Mouse (Mus musculus) heart, adult 9 months (tissue): ENCODE data around the gene Aatf.

Experiments
- DNase-seq, 2 experiments: peaks; one replicate each; pipeline ENCODE4 v3.0.0; 2022; ENCODE audit warnings: low spot score in 2 of 2

The Aatf gene

GRCm38 (mm10) chr11:84522577-84523320, 9.4 kb upstream of the Aatf start:
- peak; percentile 45 to 78 for DNase-seq

DNA sequence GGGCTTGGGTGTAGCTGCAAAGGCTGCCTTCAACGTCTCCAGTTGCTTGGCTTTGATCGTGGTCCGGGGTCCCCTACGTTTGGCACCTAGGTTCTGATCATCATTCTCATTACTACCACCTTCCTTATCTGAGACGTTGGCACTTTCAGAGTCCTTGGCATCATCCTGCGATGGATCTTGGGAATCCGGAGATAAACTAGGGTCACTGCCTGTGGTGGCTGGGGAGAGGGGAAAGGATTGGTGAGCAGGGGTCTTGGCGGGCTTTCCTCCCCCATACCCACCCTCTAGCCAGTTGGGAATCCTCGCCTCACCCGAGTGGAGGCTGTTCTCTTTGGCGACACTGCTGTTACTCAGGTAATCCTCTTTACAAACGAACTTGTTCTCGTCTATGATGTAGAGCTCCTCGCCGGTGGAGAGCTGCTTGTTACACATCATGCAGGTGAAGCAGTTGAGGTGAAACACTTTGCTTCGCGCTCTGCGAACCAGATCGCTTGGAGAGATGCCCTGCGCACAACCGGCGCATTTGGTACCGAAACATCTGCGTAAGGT, 8.5 kb upstream of the Aatf start:
- DNase-seq = no peak

DNA sequence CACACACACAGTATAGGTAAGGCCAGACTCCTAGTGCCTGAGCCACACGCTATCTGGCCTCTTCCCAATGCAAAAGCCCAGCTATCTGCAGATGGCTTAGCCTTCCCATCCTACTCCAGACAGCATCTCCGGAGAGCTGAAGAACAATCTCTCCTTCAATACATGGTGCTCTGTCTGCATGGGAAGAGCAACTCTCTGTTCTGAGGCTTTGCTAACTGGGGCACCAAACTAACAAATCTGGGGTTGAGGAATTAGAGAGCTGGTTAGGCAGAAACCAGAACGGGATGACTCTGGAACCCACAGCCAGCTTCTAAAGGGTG, 7.7 kb upstream of the Aatf start:
- no peak for DNase-seq

GRCm38 (mm10) chr11:84520269-84521070, 7.1 kb upstream of the Aatf start:
- no peak for DNase-seq

- DNase-seq = no peak
Observed at GRCm38 (mm10) chr11:84519576-84520268, 6.4 kb upstream of the Aatf start.

DNA sequence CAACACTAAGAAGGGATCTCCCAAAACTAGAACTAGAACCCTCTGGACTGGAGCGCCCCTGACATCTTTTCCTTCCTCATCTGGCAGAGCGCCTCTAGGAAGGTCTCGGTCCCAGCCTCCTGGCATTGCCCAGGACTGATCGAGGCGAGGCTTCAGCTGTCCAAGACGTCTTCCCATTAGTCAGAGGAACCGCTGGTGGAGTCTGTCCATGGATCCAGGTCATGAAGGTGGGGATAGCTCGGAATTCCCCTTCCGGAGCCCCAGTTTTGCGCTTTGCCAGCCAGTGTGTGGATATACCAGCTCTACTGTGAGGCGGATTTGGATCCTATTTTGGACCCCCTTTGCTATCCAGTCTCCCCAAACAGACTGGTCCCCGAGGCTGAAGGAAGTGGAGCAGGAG, 5.7 kb upstream of the Aatf start:
- no peak for DNase-seq

DNA sequence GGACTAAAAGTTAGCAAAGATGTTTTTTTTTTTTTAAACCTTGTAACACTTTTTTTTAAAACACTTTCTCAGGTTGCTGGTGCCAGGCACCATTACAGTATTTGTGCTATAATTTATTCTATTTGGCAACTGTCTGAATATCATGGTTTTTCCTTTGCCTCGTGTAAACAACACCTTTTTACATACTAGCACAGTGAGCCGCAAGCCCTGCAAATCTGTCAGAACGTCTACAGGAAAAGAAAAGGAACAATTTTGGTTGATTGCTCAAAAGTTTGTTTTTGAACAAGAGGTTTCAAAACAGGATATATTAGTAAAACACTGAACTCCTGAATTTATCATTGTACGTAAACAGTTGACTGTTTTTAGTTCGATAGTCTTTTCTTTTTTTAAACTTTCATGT, 4.9 kb upstream of the Aatf start:
- no peak for DNase-seq

- no peak for DNase-seq
Observed at GRCm38 (mm10) chr11:84517431-84517830, 4.1 kb upstream of the Aatf start.

DNA sequence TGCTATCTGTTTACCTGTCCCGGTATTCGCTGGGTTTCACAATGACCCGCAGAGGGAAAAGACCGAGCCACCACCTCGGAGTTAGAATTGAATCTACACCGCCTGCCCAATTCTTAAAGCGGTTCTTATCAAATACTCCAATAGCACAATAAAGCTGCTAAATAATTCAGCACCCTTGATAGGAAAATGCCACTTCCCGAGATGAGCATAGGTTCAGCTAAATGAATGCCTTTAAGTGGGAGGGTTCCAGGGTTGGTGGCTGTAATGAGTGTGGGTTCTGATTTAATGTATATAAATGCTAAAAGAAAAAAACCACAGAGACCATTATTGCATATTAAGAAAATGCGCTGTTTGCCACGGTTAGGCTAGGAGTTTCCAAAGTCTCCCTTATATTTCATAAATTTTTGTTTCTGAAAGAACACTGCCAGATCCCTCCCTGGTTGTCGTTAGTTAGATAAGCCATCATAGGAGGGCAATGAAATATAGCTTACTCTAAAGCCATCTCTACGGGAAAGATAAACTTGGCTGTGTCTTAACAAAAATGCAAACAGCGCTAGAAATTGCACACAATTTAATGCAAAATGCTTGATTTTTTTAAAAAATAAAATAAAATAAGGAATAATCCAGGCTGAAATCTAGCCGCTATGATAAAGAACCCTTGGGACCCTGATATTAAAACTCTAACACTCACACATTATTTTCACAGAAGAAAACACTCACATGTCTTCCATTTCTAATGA, 3.3 kb upstream of the Aatf start:
- no peak for DNase-seq

DNA sequence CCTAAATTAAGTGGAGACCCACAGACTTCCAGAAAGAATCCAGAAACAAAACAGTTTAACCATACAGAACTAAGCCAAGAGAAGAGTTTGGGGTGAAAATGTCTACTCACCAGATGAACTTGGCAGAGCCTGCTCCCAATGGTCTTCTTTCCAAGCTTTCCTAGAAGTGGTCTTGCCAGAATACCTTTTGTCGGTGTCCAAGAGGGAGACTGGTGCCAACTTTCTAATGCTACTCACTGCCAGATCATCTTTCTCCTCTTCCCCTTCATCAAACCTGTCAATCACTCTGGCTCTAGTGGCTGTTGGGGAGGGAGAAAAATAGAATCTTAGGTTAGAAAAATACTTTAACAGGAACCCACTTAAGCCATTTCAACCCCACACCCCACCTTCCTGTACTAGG, 1.3 kb downstream of the Aatf start:
- DNase-seq = no peak

DNA sequence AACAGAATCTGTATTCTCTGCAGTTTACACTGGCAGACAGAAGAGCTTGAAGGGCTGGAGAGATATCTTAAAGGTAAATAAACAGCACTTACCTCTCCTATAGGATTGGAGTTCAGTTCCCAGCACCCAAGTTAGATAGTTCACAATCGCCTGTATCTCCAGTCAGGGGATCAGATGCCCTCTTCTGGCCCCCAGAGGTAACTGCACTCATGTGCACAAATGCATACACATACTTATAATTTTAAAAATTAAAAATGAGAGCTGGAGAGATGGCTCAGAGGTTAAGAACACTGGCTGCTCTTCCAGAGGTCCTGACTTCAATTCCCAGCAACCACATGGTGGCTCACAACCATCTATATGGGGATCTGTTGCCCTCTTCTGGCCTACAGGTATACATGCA, 9.0 kb downstream of the Aatf start:
- DNase-seq = no peak

DNA sequence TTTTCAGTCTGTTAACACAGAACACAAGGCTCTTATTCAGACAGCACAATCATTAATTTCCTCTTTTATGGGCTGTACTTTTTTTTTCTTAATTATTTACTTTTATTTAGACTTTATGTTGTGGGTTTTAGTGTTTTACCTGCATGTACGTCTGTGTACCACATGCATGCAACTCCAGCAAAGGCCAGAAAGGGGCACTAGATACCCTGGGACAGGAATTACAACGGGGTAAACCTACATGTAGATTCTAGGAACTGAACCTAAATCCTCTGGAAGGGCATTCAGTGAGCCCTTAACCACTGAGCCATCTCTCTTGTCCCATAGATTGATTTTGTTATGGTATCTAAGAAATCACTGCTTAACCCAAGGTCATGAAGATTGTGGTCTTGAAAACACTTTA, 15.4 kb downstream of the Aatf start:
- no peak for DNase-seq

DNA sequence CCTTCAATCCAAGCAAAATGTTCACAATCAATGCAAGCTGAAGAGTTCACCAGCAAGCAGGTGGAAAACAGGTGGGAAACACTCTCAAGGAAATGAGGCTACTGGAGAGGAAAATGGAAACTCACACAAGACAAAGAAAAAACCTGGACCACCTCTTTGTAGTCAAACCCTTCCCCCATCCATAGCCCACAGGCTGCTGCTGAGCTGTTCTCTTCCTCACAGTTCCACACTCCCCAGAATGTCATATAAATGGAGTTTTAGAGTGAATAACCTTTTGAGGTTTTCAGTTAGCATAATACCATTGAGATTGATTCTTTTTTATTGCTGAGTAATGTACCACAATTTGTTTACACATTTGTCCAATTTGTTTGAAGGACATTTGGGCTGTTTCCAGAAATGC, 16.4 kb downstream of the Aatf start:
- DNase-seq = no peak

GRCm38 (mm10) chr11:84495774-84496173, 17.5 kb downstream of the Aatf start:
- no peak for DNase-seq

DNA sequence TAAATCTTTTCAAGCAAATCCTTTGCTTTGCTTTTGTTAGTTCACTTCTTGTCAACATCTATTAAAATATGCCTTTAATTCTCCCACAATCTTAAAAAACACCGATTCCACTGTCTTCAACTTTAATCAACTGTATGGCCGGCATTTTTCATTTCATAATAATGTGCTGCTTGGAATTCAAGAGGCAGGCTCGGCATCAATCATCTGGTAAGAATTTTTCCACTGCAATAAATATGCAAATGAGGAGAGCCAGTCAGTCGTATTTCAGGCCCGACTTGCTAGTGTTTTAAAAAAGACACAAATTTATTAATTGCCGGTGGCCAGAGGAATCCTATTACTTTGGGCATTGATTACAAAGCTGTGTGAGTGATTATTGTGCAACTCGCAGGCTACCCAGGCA, 31.7 kb downstream of the Aatf start:
- no peak for DNase-seq

DNA sequence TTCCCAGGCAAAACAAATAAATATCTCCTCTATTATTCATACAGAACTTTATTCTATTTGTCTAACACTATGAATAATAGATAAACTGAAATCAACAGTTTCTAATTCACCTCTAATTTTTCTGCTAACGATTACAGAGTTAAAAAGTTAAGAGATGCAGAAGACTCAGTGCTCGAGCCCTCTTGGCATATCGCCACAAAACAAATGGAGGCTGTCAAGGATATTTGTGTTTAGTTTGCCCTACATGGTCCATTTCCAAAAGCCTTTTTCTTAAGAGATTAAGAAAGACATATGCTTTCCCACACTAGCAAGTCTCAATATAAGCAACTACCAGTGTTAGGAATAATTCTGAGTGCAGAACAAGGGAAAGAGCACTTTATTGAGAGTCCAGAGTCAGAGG, 32.9 kb downstream of the Aatf start:
- DNase-seq = no peak

DNA sequence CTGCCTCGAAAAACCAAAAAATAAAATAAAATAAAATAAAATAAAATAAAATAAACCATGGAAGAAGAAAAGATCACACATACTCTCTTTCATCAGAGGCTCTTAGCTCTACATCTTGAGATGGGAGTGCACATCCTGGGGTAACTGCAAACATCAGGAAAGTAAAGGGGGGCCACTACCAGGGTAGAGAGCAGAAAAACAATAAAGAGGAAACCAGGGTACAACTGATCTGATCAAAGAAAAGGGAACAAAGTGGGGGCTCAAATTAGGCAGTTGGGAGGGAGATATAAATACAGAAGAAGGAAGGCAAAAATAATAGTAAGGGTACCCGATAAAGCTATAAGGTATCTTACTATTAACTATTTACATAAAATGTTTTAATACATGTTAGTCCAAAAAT, 36.7 kb downstream of the Aatf start:
- no peak for DNase-seq

DNA sequence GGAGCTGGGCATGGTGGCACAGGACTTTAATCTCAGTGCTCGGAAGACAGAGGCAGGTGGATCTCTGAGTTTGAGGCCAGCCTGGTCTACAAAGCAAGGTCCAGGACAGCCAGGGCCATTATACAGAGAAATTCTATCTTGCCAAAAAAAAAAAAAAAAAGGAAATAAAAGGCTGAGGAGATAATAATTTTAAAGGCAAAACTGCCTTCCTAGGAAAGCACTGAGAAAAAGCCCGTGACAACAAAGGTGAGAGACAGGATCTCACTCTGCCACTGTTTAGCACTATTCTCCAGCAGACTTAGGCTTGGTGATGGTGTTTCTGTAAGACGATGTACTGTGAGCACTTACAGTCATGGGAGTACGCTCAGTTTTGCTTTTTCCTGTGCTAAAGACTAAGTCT, 37.3 kb downstream of the Aatf start:
- no peak for DNase-seq

- DNase-seq = no peak
Observed at GRCm38 (mm10) chr11:84473093-84473667, 40.1 kb downstream of the Aatf start.

GRCm38 (mm10) chr11:84464571-84464970, 48.8 kb downstream of the Aatf start:
- no peak for DNase-seq

DNA sequence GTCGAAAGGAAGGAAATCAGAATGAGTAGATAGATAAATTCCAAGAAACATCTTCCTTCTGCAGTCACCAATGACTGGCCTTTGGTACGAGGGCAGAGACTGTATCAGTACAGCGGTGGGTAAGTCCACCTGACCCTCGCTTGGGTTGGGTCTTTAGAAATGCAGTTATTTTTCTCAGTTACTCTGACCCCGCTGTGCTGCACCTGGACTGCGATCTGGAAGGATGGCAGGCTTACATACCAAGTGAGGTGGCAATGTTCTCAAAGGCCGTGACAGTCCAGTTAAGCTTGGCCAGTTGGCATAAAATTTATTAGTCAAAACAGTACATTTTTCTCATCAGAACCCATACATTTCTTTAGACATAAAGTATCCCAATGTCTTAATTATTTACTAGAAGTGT, 59.4 kb downstream of the Aatf start:
- DNase-seq = no peak
